Mouse (Mus musculus) forebrain, embryonic 15.5 days (tissue): ENCODE data around the gene Tas1r3. TPM values are rescaled to one million over a fixed set of nuclear protein-coding genes. Genes with fewer than 3 reads are reported as not detected.

Experiments used
- ATAC-seq: fragments of 200-750 bp; cut with Nextera tagmentation; replicated peaks from 2 replicates; pipeline ENCODE4 v1.8.0; 2017; ENCODE audit warnings: mild to moderate bottlenecking, moderate TSS enrichment, moderate library complexity
- H3K27ac ChIP-seq: fragments of 300-500 bp; sonication (generic); replicated peaks from 2 replicates; pipeline ENCODE4 v1.5.1; 2015; ENCODE audit warnings: mild to moderate bottlenecking, inconsistent platforms
- H3K27me3 ChIP-seq: fragments of 300-500 bp; sonication (generic); 2 replicates; pipeline ENCODE4 v1.6.1; 2015; ENCODE audit warnings: inconsistent platforms
- H3K36me3 ChIP-seq: fragments of 300-500 bp; sonication (generic); 2 replicates; pipeline ENCODE4 v1.6.1; 2015; ENCODE audit warnings: mild to moderate bottlenecking, inconsistent platforms
- H3K4me1 ChIP-seq: fragments of 300-500 bp; sonication (generic); 2 replicates; pipeline ENCODE4 v1.6.1; 2015; ENCODE audit warnings: inconsistent platforms
- H3K4me2 ChIP-seq: fragments of 300-500 bp; sonication (generic); replicated peaks from 2 replicates; pipeline ENCODE4 v1.6.1; 2015; ENCODE audit warnings: mild to moderate bottlenecking, inconsistent platforms
- H3K4me3 ChIP-seq: fragments of 300-500 bp; sonication (generic); 2 replicates; pipeline ENCODE4 v1.5.1; 2015; ENCODE audit warnings: mild to moderate bottlenecking, inconsistent platforms
- H3K9ac ChIP-seq: fragments of 300-500 bp; sonication (generic); replicated peaks from 2 replicates; pipeline ENCODE4 v1.6.1; 2015; ENCODE audit warnings: mild to moderate bottlenecking, inconsistent platforms
- H3K9me3 ChIP-seq: fragments of 300-500 bp; sonication (generic); 2 replicates; pipeline ENCODE4 v1.6.1; 2016; ENCODE audit warnings: inconsistent platforms
- WGBS: fragments of 180-500 bp; shearing (Covaris S2); methylation state at CpG from one replicate; pipeline ENCODE4 v1.1.7; 2015; ENCODE audit warnings: mixed read lengths; 5-methylcytosine and 5-hydroxymethylcytosine counted together
- polyA plus RNA-seq: library from polyadenylated mRNA; unstranded; fragments of >200 nt; fragmentation: Nextera tagmentation; extraction: Ambion mirVana; gene quantifications from 2 replicates; pipeline ENCODE4 v1.2.1, GENCODE M21; 2015

Tas1r3 gene
- polyA plus RNA-seq, result 0.64 and 0.73 TPM in 2 replicates

DNA sequence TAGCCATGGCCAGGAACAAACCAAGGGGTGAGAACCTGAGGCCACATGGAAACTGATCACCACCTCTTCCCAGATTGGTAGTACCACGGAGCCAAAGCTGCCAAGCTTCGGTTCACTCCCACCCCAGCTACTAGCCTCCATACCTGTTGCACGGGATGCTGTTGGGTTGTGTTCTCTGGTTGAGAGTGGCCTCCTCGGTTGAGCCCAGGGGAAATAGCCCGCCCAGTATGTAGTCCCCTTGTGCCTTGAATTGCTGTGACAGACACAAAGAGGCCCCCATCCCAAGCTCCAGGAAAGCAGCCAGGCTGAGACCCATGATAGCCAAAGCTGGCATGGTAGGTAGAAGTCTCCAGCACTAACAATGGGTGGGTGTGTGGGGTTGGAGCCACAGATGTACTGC, at the start of gene Tas1r3:
Gene Tas1r3, minus strand, starts transcription at position 362 of the 400 bp plus-strand sequence.
- Histone ChIP-seq H3K4me3 (no peak within 1 kb of the TSS), H3K9ac (no peak within 1 kb of the TSS), H3K27ac (no peak within 1 kb of the TSS), H3K36me3 (peaks cover 57% of the 10 kb centered on the region), H3K27me3 (no peaks in the 10 kb centered on the region), H3K9me3 (no peaks in the 10 kb centered on the region), H3K4me2 (no peak within 1 kb of the TSS), H3K4me1 (no peaks in the 10 kb centered on the region)
- ATAC-seq, result no peak
- WGBS, result 76% methylated on average over 5 of the region's 5 CpGs

DNA sequence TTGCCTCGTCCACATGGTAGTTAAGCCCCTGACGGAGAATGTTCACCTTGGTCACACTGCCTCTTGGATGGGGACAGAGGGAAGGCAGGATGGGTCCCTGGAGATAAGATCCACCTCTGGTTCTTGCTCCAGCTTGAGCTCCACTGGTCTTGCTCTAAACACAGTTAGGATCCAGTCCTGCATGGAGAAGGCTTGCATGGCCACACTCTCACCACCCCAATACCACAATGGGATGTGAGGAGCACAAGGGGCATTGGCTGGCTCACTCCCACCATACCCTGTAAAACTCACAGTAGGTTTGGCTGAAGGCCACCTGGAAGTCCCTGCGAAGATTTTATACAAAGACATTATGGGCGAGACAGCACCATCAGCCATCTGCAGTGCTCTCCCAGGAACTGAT, 45.6 kb upstream of the Tas1r3 start:
- H3K9me3 ChIP-seq, result no peaks in the 10 kb centered on the region
- H3K27me3 ChIP-seq, result no peaks in the 10 kb centered on the region
- no peak overlapping the region for H3K27ac ChIP-seq
- ATAC-seq, result peak; percentile 32; the same call in 1 of the 2 replicates
- 91% methylated on average over 4 of the region's 4 CpGs for WGBS
- H3K4me3 ChIP-seq, result no peak overlapping the region
- no peaks in the 10 kb centered on the region for H3K4me1 ChIP-seq
- H3K9ac ChIP-seq, result no peak overlapping the region
- no peak overlapping the region for H3K4me2 ChIP-seq
- H3K36me3 ChIP-seq, result peaks cover 31% of the 10 kb centered on the region

DNA sequence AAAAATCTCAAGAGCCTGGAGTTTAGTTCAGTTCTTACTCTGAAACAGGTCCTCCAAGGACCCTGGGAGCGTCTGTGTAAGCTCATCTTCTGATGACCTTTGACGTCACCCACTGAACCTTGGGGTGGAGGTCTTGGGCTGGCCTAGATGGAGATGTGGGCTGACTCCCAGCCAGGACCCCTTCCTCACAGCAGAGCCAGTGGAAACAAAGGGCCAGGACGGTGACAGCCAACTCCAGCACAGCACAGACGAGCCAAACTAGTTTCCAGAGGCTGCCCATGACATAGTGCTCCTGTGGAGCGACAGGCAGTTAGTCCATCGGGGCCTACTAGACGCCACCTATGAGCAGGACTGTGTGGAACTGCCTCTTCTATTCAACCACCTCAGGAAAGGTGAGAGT, 45.1 kb upstream of the Tas1r3 start:
- no peaks in the 10 kb centered on the region for H3K9me3 ChIP-seq
- WGBS, result 83% methylated on average over 7 of the region's 7 CpGs
- H3K4me2 ChIP-seq, result no peak overlapping the region
- ATAC-seq, result 0 out of 2 replicates have a peak, but pooled peaks have one; percentile 15
- H3K4me3 ChIP-seq, result no peak overlapping the region
- no peaks in the 10 kb centered on the region for H3K4me1 ChIP-seq
- H3K27me3 ChIP-seq, result no peaks in the 10 kb centered on the region
- no peak overlapping the region for H3K9ac ChIP-seq
- H3K36me3 ChIP-seq, result peaks cover 36% of the 10 kb centered on the region
- no peak overlapping the region for H3K27ac ChIP-seq

DNA sequence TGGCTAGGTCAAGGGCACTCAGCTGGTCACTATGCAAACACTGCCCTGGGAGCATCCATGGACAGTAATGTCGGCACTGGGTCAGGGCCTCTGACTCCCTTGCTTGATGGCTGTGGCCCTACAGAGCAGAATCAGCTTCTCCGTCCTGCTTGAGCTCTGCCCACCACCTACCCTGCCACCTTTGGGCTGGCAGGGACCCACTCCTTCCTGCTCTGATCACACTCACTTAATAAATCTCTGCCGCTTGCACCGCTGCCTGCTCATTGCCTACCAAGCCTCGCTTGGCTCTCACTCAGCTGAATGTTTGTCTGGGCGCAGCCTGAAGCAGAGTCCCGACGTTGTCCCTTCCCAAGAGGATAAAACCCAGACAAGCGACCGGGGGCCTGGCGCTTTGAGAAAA, 43.8 kb upstream of the Tas1r3 start:
- Histone ChIP-seq H3K4me3 (no peak overlapping the region), H3K9me3 (no peaks in the 10 kb centered on the region), H3K36me3 (peaks cover 49% of the 10 kb centered on the region), H3K9ac (no peak overlapping the region), H3K27me3 (no peaks in the 10 kb centered on the region), H3K4me1 (no peaks in the 10 kb centered on the region), H3K27ac (no peak overlapping the region), H3K4me2 (no peak overlapping the region)
- no peak for ATAC-seq
- WGBS, result 89% methylated on average over 11 of the region's 11 CpGs

DNA sequence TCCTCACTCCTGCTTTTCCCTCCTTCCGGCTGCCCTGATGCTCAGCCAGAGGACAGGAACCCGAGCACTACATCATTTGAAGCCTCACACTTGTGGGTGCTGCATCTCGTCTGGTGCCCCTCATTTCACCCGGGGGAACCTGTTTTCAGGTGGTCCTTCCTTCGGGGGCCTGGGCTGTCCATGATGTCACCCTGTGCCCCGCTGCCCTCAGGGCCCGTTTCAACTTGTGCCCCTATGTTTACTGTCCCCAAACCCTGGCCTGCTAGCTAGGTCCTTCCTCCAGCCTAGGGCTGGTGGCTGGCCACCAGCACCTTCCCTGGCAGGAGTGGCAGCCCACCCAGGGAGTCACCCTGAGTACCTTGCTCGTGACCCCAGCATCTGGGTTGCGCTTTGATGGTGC, 43.0 kb upstream of the Tas1r3 start:
- H3K9ac ChIP-seq, result no peak overlapping the region
- peaks cover 58% of the 10 kb centered on the region for H3K36me3 ChIP-seq
- WGBS, result 88% methylated on average over 9 of the region's 9 CpGs

DNA sequence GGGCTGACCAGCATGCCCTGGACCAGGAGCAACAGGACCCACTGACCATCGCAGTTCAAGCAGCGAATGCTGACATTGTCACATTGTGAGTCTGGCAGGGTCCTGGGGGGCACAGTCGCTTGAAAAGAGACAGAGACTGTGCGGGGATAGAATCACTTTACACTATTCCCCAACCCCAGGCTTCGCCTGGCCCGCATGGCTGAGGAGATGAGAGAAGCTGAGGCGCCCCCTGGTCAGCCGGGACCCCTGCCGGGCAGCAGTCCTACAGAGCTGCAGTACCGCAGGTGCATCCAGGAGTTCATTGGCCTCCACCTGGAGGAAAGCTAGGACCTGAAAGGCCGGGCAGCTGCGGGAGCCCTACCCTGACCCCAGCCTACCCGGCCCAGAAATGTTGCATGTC, 42.5 kb upstream of the Tas1r3 start:
- Histone ChIP-seq H3K27me3 (no peaks in the 10 kb centered on the region), H3K9me3 (no peaks in the 10 kb centered on the region), H3K4me3 (no peak overlapping the region), H3K4me1 (peaks cover 4% of the 10 kb centered on the region; the same call in 1 of the 2 replicates), H3K9ac (no peak overlapping the region), H3K27ac (no peak overlapping the region), H3K4me2 (no peak overlapping the region), H3K36me3 (peaks cover 63% of the 10 kb centered on the region)
- no peak for ATAC-seq
- WGBS, result 90% methylated on average over 13 of the region's 13 CpGs

More for the DNA sequence above, 43.0 kb upstream of the Tas1r3 start:
- Histone ChIP-seq H3K4me1 (peaks cover 1% of the 10 kb centered on the region; the same call in 1 of the 2 replicates), H3K27ac (no peak overlapping the region), H3K4me2 (no peak overlapping the region), H3K9me3 (no peaks in the 10 kb centered on the region), H3K4me3 (no peak overlapping the region), H3K27me3 (no peaks in the 10 kb centered on the region)
- no peak for ATAC-seq

DNA sequence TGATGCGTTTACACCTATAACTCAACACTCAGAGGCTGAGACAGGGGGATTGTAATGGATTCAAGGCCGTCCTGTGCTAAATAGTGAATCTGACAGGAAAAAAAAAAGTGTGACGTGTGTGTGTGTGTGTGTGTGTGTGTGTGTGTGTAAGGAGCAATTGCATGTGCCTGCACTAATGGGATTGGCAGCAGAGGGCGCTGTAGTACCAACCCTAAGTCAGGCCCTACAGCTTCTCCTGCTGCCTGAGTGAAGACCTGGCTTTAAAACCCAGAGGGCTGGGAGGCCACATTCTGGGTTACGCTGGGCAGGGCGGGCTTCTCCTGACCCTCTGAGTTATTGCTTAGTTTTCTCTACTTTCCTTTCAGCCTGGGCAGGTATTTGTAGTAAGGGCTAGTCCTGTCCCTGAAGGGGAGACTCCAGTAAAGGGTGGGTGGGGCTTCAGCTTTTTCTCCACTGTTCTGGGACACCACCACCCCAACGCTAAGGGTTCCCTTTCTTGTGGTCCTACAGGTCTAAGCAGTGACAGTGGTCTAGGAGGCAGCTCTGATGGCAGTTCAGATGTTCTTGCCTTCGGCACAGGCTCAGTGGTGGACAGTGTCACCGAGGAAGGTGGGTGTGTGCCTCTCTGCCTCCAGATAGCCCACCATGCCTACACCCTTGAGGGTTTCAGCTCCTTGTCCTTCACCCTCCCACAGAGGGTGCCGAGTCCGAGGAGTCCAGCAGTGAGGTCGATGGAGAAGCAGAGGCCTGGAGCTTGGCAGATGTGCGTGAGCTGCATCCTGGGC, 41.3 kb upstream of the Tas1r3 start:
- peaks cover 4% of the 10 kb centered on the region; the same call in 1 of the 2 replicates for H3K4me1 ChIP-seq
- no peak for ATAC-seq
- H3K9me3 ChIP-seq, result no peaks in the 10 kb centered on the region
- no peak overlapping the region for H3K27ac ChIP-seq
- no peaks in the 10 kb centered on the region for H3K27me3 ChIP-seq
- H3K4me3 ChIP-seq, result no peak overlapping the region
- WGBS, result 92% methylated on average over 13 of the region's 13 CpGs
- H3K9ac ChIP-seq, result no peak overlapping the region
- peaks cover 74% of the 10 kb centered on the region for H3K36me3 ChIP-seq
- H3K4me2 ChIP-seq, result no peak overlapping the region

DNA sequence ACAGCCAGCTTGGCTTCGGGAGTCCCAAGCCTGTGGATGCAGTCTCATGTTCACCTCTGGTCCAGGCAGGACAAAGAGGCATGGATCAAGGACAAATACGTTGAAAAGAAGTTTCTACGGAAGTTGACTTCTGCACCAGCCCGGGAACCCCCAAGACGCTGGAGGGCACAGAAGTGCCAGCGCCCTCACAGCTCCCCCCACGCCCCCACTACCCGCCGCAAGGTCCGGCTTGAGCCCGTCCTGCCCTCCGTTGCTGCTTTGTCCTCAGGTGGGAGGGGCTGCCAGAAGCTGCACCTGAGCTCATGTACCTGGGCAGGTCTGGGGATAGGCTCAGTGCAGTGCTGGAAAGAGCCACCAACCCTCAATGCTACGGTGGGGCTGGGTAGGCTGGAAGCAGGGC, 40.1 kb upstream of the Tas1r3 start:
- Histone ChIP-seq H3K9ac (no peak overlapping the region), H3K4me3 (no peak overlapping the region), H3K4me1 (peaks cover 4% of the 10 kb centered on the region; the same call in 1 of the 2 replicates), H3K36me3 (peaks cover 86% of the 10 kb centered on the region), H3K4me2 (no peak overlapping the region), H3K9me3 (no peaks in the 10 kb centered on the region), H3K27me3 (no peaks in the 10 kb centered on the region), H3K27ac (no peak overlapping the region)
- ATAC-seq, result no peak
- WGBS, result 95% methylated on average over 13 of the region's 13 CpGs

DNA sequence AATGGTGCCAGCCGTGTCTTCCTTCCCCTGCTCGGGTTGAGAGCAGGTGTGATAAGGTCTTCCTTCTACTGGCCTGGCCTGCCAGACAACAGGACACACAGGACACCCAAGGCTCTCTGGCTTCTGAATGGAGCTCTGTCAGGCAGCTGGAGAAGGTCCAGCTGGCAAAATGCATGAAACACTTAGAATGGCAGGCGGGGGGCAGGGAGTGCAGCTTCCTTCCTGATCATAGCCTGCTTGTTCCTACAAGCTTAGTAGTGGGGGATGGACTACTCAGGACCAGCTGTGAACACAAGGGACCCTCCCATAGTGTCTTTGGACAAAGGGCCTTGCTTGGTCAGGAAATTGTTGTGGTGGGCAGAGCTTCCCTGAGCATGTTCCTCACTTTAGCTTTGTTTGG, 38.0 kb upstream of the Tas1r3 start:
- Histone ChIP-seq H3K36me3 (peaks cover 93% of the 10 kb centered on the region), H3K9me3 (no peaks in the 10 kb centered on the region), H3K4me3 (no peak overlapping the region), H3K4me1 (peaks cover 4% of the 10 kb centered on the region; the same call in 1 of the 2 replicates), H3K27me3 (no peaks in the 10 kb centered on the region), H3K9ac (no peak overlapping the region), H3K27ac (no peak overlapping the region), H3K4me2 (no peak overlapping the region)
- no peak for ATAC-seq
- 56% methylated on average over 3 of the region's 3 CpGs for WGBS

DNA sequence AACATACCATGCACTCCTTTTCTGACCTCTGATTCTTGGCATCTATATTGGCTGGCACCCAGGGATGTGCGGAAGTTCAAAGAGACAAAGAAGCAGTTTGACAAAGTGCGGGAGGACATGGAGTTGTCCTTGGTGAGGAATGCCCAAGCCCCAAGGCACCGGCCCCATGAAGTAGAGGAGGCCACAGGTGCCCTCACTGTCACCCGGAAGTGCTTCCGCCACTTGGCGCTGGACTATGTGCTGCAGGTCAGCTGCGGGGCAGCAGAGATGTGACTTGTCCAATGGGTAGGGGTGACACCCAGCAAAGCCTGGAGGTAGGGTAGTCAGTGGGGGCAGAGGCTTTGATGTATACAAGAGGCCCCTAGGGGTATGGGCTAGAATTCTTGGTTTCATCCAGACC, 36.2 kb upstream of the Tas1r3 start:
- H3K9ac ChIP-seq, result no peak overlapping the region
- no peak overlapping the region for H3K4me3 ChIP-seq
- H3K9me3 ChIP-seq, result no peaks in the 10 kb centered on the region
- 94% methylated on average over 7 of the region's 7 CpGs for WGBS
- H3K27me3 ChIP-seq, result no peaks in the 10 kb centered on the region
- H3K27ac ChIP-seq, result no peak overlapping the region
- no peak for ATAC-seq
- peaks cover 21% of the 10 kb centered on the region for H3K4me1 ChIP-seq
- peaks cover 81% of the 10 kb centered on the region for H3K36me3 ChIP-seq
- H3K4me2 ChIP-seq, result no peak overlapping the region

DNA sequence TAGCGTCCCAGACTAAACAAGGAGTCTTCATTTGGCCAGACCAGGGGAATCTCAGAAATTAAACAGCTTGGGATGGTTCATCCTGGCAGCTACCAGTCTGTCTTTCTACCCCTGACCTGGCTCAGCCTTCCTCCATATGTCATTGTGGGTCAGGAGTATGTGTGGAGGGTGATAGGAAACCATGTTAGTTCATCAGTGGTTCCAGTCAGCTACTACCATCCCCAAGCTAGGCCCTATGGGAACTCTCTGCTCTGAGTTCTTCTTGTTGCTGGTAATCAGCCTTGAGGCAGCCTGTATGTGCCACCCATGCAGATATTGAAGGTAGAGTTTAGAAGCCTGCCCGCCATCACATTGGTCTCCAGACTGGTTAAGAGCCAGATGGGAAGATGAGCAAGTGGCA, 35.2 kb upstream of the Tas1r3 start:
- H3K4me1 ChIP-seq, result peaks cover 31% of the 10 kb centered on the region
- WGBS, result 99% methylated on average over 2 of the region's 2 CpGs

DNA sequence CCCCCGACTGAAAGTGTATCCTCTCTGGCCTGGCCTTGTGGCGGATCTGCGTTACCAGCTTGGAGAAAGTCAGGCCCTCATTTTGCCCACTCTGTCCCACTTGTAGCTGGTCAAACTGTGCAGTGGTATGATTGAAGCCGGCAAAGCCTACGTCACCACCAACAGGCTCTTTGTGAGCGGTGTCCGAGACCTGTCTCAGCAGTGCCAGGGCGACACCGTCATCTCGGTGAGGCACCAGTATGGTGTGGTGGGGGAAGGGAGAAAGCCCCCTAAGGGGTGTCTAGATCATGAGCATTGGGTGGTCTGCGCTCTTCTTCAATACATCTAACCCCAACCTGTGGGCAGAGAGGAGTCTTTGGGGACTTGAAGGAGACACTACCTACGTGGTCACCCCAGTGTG, 33.3 kb upstream of the Tas1r3 start:
- Histone ChIP-seq H3K4me1 (peaks cover 38% of the 10 kb centered on the region), H3K9me3 (no peaks in the 10 kb centered on the region), H3K27me3 (no peaks in the 10 kb centered on the region), H3K9ac (no peak overlapping the region), H3K4me3 (no peak overlapping the region), H3K36me3 (peaks cover 52% of the 10 kb centered on the region), H3K27ac (no peak overlapping the region), H3K4me2 (no peak overlapping the region)
- 97% methylated on average over 12 of the region's 12 CpGs for WGBS
- no peak for ATAC-seq

More for the DNA sequence above, 35.2 kb upstream of the Tas1r3 start:
- ATAC-seq, result no peak
- Histone ChIP-seq H3K27me3 (no peaks in the 10 kb centered on the region), H3K9ac (no peak overlapping the region), H3K4me3 (no peak overlapping the region), H3K9me3 (no peaks in the 10 kb centered on the region), H3K36me3 (peaks cover 70% of the 10 kb centered on the region), H3K4me2 (no peak overlapping the region), H3K27ac (no peak overlapping the region)
